Mouse (Mus musculus): ENCODE results near the gene Ric8a. TPM values are rescaled to one million over a fixed set of nuclear protein-coding genes. Genes with fewer than 3 reads are reported as not detected.

The Ric8a gene
- polyA plus RNA-seq (2012; rRNA removed) (70.3 and 82.0 TPM in 2 replicates), polyA plus RNA-seq (2014; fragmentation: Nextera tagmentation; extraction: Ambion mirVana) (74.0 and 78.9 TPM in 2 replicates)

- H3K4me1 ChIP-seq (ENCODE audit: control insufficient read depth, insufficient read depth, low read length) = peaks cover 19% of the 10 kb centered on the region
- peak within 1 kb of the TSS; percentile 83 for H3K27ac ChIP-seq (replicated peaks; ENCODE audit: low read depth, low read length)
- WGBS = under 1% methylated on average over 47 of the region's 50 CpGs
- ATAC-seq (ENCODE audit: low FRiP score, low read depth) (peak; percentile 86), DNase-seq (ENCODE audit: low spot score) (peak; percentile 77)
- H3K36me3 ChIP-seq (ENCODE audit: control insufficient read depth, insufficient read depth, low read length) = peaks cover 59% of the 10 kb centered on the region
- no peaks in the 10 kb centered on the region for H3K9me3 ChIP-seq (ENCODE audit: control insufficient read depth, low read length)
- H3K4me3 ChIP-seq (replicated peaks; ENCODE audit: low read length) = peak within 1 kb of the TSS; percentile 82
- H3K27me3 ChIP-seq (ENCODE audit: control insufficient read depth, insufficient read depth, low read length) = no peaks in the 10 kb centered on the region
- peak within 1 kb of the TSS; percentile 98 for H3K4me2 ChIP-seq (replicated peaks; ENCODE audit: low read depth, low read length, severe bottlenecking)
- peak within 1 kb of the TSS; percentile 85 for H3K9ac ChIP-seq (ENCODE audit: low read depth, low read length, severe bottlenecking)
- peak; percentile 68; the same call in 1 of the 2 replicates for TF ChIP-seq POLR2A (IDR thresholded peaks at IDR 0.05; ENCODE audit: borderline replicate concordance, extremely low read depth, insufficient read depth, insufficient read length)
These were observed at the start of gene Ric8a for GRCm38 (mm10) chr7:140856785-140857549. TSS of gene Ric8a (plus strand) at chr7:140856957.

DNA sequence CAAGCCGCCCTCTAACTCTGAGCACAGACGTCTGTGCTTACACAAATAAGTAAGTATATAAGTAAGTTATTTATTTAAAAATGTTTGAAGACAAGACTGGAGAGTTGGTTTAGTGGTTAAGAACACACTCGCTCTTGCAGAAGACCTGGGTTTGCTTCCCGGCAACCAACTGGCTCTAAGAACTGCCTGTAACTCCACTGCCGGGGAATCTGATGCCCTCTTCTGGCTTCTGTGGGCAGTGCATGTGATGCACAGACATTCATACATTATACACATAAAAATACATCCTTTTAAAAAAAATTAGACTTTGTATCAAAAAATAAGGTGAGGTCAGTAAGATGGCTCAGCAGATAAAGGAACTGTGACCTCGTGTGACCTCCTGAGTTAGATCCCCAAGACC, 46.3 kb upstream of the Ric8a start:
- no peak overlapping the region for H3K9ac ChIP-seq (ENCODE audit: low read depth, low read length, severe bottlenecking)
- no peak for DNase-seq (ENCODE audit: low spot score)
- H3K4me2 ChIP-seq (replicated peaks; ENCODE audit: low read depth, low read length, severe bottlenecking) = no peak overlapping the region
- WGBS = 92% methylated on average over 6 of the region's 6 CpGs
- TF ChIP-seq POLR2A (IDR thresholded peaks at IDR 0.05; ENCODE audit: borderline replicate concordance, extremely low read depth, insufficient read depth, insufficient read length) = no peak
- no peak for ATAC-seq (ENCODE audit: low FRiP score, low read depth)
- H3K9me3 ChIP-seq (ENCODE audit: control insufficient read depth, low read length) = no peaks in the 10 kb centered on the region
- no peak overlapping the region for H3K4me3 ChIP-seq (replicated peaks; ENCODE audit: low read length)
- H3K27me3 ChIP-seq (ENCODE audit: control insufficient read depth, insufficient read depth, low read length) = no peaks in the 10 kb centered on the region
- H3K4me1 ChIP-seq (ENCODE audit: control insufficient read depth, insufficient read depth, low read length) = no peaks in the 10 kb centered on the region
- H3K36me3 ChIP-seq (ENCODE audit: control insufficient read depth, insufficient read depth, low read length) = peaks cover 4% of the 10 kb centered on the region; the same call in 1 of the 2 replicates
- no peak overlapping the region for H3K27ac ChIP-seq (replicated peaks; ENCODE audit: low read depth, low read length)

GRCm38 (mm10) chr7:140811714-140812113, 45.0 kb upstream of the Ric8a start:
- no peak for TF ChIP-seq POLR2A (IDR thresholded peaks at IDR 0.05; ENCODE audit: borderline replicate concordance, extremely low read depth, insufficient read depth, insufficient read length)
- 87% methylated on average over 13 of the region's 13 CpGs for WGBS

DNA sequence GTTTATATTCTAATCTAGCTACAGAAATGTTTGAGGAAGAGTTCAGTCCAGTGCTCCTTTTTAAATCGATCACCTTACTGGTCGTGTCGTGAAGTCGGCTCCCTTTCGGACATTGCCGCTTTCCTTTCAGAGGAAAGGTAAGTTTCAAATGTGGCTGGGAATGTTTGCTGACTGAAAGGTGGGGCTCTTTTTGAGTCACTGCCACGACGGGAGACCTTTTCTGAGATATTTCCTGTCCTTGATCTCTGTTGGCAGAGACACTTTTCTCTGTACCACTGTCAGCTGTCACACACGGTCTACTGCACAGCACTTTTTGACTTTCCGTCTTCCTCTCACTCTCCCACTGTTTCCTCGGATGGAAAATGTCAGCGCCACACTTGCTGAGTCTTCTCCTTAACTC, 43.9 kb upstream of the Ric8a start:
- H3K9ac ChIP-seq (ENCODE audit: low read depth, low read length, severe bottlenecking) = no peak overlapping the region
- no peaks in the 10 kb centered on the region for H3K4me1 ChIP-seq (ENCODE audit: control insufficient read depth, insufficient read depth, low read length)
- TF ChIP-seq POLR2A (IDR thresholded peaks at IDR 0.05; ENCODE audit: borderline replicate concordance, extremely low read depth, insufficient read depth, insufficient read length) = no peak
- H3K36me3 ChIP-seq (ENCODE audit: control insufficient read depth, insufficient read depth, low read length) = peaks cover 6% of the 10 kb centered on the region; the same call in 1 of the 2 replicates
- WGBS = 92% methylated on average over 12 of the region's 12 CpGs
- H3K4me2 ChIP-seq (replicated peaks; ENCODE audit: low read depth, low read length, severe bottlenecking) = no peak overlapping the region
- no peak overlapping the region for H3K27ac ChIP-seq (replicated peaks; ENCODE audit: low read depth, low read length)
- H3K9me3 ChIP-seq (ENCODE audit: control insufficient read depth, low read length) = no peaks in the 10 kb centered on the region
- ATAC-seq (ENCODE audit: low FRiP score, low read depth) (no peak), DNase-seq (ENCODE audit: low spot score) (no peak)
- H3K4me3 ChIP-seq (replicated peaks; ENCODE audit: low read length) = no peak overlapping the region
- H3K27me3 ChIP-seq (ENCODE audit: control insufficient read depth, insufficient read depth, low read length) = no peaks in the 10 kb centered on the region

More at GRCm38 (mm10) chr7:140811714-140812113, 45.0 kb upstream of the Ric8a start:
- H3K27ac ChIP-seq (replicated peaks; ENCODE audit: low read depth, low read length) = no peak overlapping the region
- H3K4me3 ChIP-seq (replicated peaks; ENCODE audit: low read length) = no peak overlapping the region
- DNase-seq (ENCODE audit: low spot score) (no peak), ATAC-seq (ENCODE audit: low FRiP score, low read depth) (no peak)
- no peak overlapping the region for H3K9ac ChIP-seq (ENCODE audit: low read depth, low read length, severe bottlenecking)
- H3K4me1 ChIP-seq (ENCODE audit: control insufficient read depth, insufficient read depth, low read length) = no peaks in the 10 kb centered on the region
- no peaks in the 10 kb centered on the region for H3K9me3 ChIP-seq (ENCODE audit: control insufficient read depth, low read length)
- H3K4me2 ChIP-seq (replicated peaks; ENCODE audit: low read depth, low read length, severe bottlenecking) = no peak overlapping the region
- H3K27me3 ChIP-seq (ENCODE audit: control insufficient read depth, insufficient read depth, low read length) = no peaks in the 10 kb centered on the region
- H3K36me3 ChIP-seq (ENCODE audit: control insufficient read depth, insufficient read depth, low read length) = peaks cover 4% of the 10 kb centered on the region; the same call in 1 of the 2 replicates

DNA sequence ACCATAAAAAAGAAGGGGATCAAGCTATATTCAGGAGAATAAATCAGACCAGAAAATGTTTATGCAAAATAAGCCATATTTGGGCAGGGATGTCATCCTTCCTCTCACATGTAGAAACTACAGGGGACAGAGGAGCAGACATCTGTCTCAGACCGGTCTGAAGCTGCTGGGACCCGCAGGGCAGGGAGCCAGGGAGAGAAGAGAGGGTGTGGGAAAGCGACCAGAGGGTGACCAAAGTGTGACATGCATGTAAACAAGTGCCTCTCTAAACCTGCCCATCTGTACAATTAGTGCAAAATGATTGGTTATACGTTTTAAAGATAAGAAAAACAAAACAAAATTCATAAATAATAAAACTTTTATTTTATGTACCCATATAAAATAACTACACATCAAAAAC, 36.6 kb upstream of the Ric8a start:
- no peak for TF ChIP-seq POLR2A (IDR thresholded peaks at IDR 0.05; ENCODE audit: borderline replicate concordance, extremely low read depth, insufficient read depth, insufficient read length)

More for the DNA sequence above, 36.6 kb upstream of the Ric8a start:
- ATAC-seq (ENCODE audit: low FRiP score, low read depth) = no peak
- Histone ChIP-seq H3K9ac (ENCODE audit: low read depth, low read length, severe bottlenecking) (no peak overlapping the region), H3K9me3 (ENCODE audit: control insufficient read depth, low read length) (no peaks in the 10 kb centered on the region), H3K4me2 (replicated peaks; ENCODE audit: low read depth, low read length, severe bottlenecking) (no peak overlapping the region), H3K4me3 (replicated peaks; ENCODE audit: low read length) (no peak overlapping the region), H3K36me3 (ENCODE audit: control insufficient read depth, insufficient read depth, low read length) (0 out of 2 replicates have a peak, but pooled peaks cover 2% of the 10 kb centered on the region), H3K4me1 (ENCODE audit: control insufficient read depth, insufficient read depth, low read length) (no peaks in the 10 kb centered on the region), H3K27ac (replicated peaks; ENCODE audit: low read depth, low read length) (no peak overlapping the region), H3K27me3 (ENCODE audit: control insufficient read depth, insufficient read depth, low read length) (no peaks in the 10 kb centered on the region)
- DNase-seq (ENCODE audit: low spot score) = no peak
- WGBS = 69% methylated on average over 4 of the region's 4 CpGs

All from limb, embryonic 14.5 days (tissue).